Mouse (Mus musculus) splenic B cell, adult 2 months (primary cell): ENCODE data around the gene Mmp2.
"Not testable (repeated sequence)": the region's sequence is repeated elsewhere in the genome, so short reads cannot be mapped to it uniquely, and the experiment has no call there.

Experiments
- DNase-seq: peaks from one replicate; pipeline ENCODE4 v3.0.0-alpha.2; 2011; ENCODE audit warnings: low read depth, low spot score
- H3K27me3 ChIP-seq: 2 replicates; pipeline ENCODE4 v1.6.1; 2012; ENCODE audit warnings: mild to moderate bottlenecking, low read length, moderate library complexity, mixed read lengths; ENCODE audit not compliant: control insufficient read depth, poor library complexity, insufficient read depth, severe bottlenecking
- H3K36me3 ChIP-seq: 2 replicates; pipeline ENCODE4 v1.6.1; 2012; ENCODE audit warnings: mild to moderate bottlenecking, low read length, moderate library complexity, mixed read lengths; ENCODE audit not compliant: control insufficient read depth, poor library complexity, insufficient read depth, severe bottlenecking

The Mmp2 gene

GRCm38 (mm10) chr8:92854673-92855072 is 27.6 kb downstream of the Mmp2 start:
- H3K27me3 ChIP-seq = no peaks in the 10 kb centered on the region
- H3K36me3 ChIP-seq = no peaks in the 10 kb centered on the region
- DNase-seq = peak; percentile 49

GRCm38 (mm10) chr8:92855171-92855894 is 28.2 kb downstream of the Mmp2 start, which contains the start of gene Lpcat2:
TSS of gene Lpcat2 (plus strand) at chr8:92855339.
- no peaks in the 10 kb centered on the region for H3K36me3 ChIP-seq
- peak; percentile 70 for DNase-seq
- no peaks in the 10 kb centered on the region for H3K27me3 ChIP-seq

- Histone ChIP-seq H3K27me3 (no peaks in the 10 kb centered on the region), H3K36me3 (no peaks in the 10 kb centered on the region)
- peak; percentile 53 for DNase-seq
These were observed 29.3 kb downstream of the Mmp2 start for GRCm38 (mm10) chr8:92856273-92856986.

GRCm38 (mm10) chr8:92858475-92859182 is 31.5 kb downstream of the Mmp2 start:
- no peaks in the 10 kb centered on the region for H3K36me3 ChIP-seq
- no peak for DNase-seq
- H3K27me3 ChIP-seq = no peaks in the 10 kb centered on the region

GRCm38 (mm10) chr8:92861977-92862376 is 34.9 kb downstream of the Mmp2 start:
- Histone ChIP-seq H3K27me3 (no peaks in the 10 kb centered on the region), H3K36me3 (no peaks in the 10 kb centered on the region)
- DNase-seq = no peak

GRCm38 (mm10) chr8:92870281-92870680 is 43.2 kb downstream of the Mmp2 start:
- H3K27me3 ChIP-seq = no peaks in the 10 kb centered on the region
- no peak for DNase-seq
- H3K36me3 ChIP-seq = no peaks in the 10 kb centered on the region

- no peaks in the 10 kb centered on the region for H3K36me3 ChIP-seq
- H3K27me3 ChIP-seq = no peaks in the 10 kb centered on the region
- DNase-seq = no peak
These were observed 45.1 kb downstream of the Mmp2 start for GRCm38 (mm10) chr8:92872063-92872759.

- Histone ChIP-seq H3K27me3 (no peaks in the 10 kb centered on the region), H3K36me3 (no peaks in the 10 kb centered on the region)
- DNase-seq = peak; percentile 24
These were observed 48.7 kb downstream of the Mmp2 start for GRCm38 (mm10) chr8:92875795-92876194.

- no peak for DNase-seq
- Histone ChIP-seq H3K36me3 (no peaks in the 10 kb centered on the region), H3K27me3 (no peaks in the 10 kb centered on the region; the same call in 1 of the 2 replicates)
These were observed 54.2 kb downstream of the Mmp2 start for GRCm38 (mm10) chr8:92881247-92881646.

- Histone ChIP-seq H3K36me3 (no peaks in the 10 kb centered on the region), H3K27me3 (no peaks in the 10 kb centered on the region; the same call in 1 of the 2 replicates)
- peak; percentile 11 for DNase-seq
These were observed 56.7 kb downstream of the Mmp2 start for GRCm38 (mm10) chr8:92883771-92884170.

- not testable (repeated sequence) for H3K27me3 ChIP-seq, DNase-seq, H3K36me3 ChIP-seq
These were observed 65.1 kb downstream of the Mmp2 start for GRCm38 (mm10) chr8:92892216-92892615.

- no peak for DNase-seq
- Histone ChIP-seq H3K27me3 (no peaks in the 10 kb centered on the region), H3K36me3 (no peaks in the 10 kb centered on the region)
These were observed 66.8 kb downstream of the Mmp2 start for GRCm38 (mm10) chr8:92893870-92894269.

- Histone ChIP-seq H3K36me3 (no peaks in the 10 kb centered on the region), H3K27me3 (no peaks in the 10 kb centered on the region)
- no peak for DNase-seq
These were observed 68.0 kb downstream of the Mmp2 start for GRCm38 (mm10) chr8:92895053-92895452.

GRCm38 (mm10) chr8:92896056-92896455 is 69.0 kb downstream of the Mmp2 start:
- DNase-seq = no peak

More at GRCm38 (mm10) chr8:92896056-92896455, 69.0 kb downstream of the Mmp2 start:
- Histone ChIP-seq H3K36me3 (no peaks in the 10 kb centered on the region), H3K27me3 (no peaks in the 10 kb centered on the region)
